In genomic region chr12:35283925-35284324, GRCm38 (mm10) we compare ENCODE assay signal across 14 mouse cellular contexts.
DNase-seq lines count a peak whose midpoint lies in the region; ATAC-seq and TF ChIP-seq lines count a peak whose summit lies in the region.
"Had no signal": no experiment of that assay in that cellular context is flagged by ENCODE, and none has a peak within 500 bp of the region (broad histone marks: within the 10 kb centered on the region; RNA-seq: fewer than 3 reads in every experiment).

No protein-coding gene starts in this region.

- no peak for DNase-seq in gastrocnemius, adult 2 months
- DNase-seq in gastrocnemius, postnatal 36 days: no peak
- DNase-seq in midbrain, embryonic 14.5 days: peak; percentile 8
- DNase-seq in midbrain, embryonic 10.5 days (ENCODE audit: low spot score): no peak
- no peak for DNase-seq in c-Kit-positive CD71-positive TER-119-positive erythroid progenitor cells, embryonic 14.5 days (ENCODE audit: low spot score)
- DNase-seq in right cerebral cortex, adult 2 months (ENCODE audit: low spot score in 2 of 2): no peak
- DNase-seq: cerebellum, adult 8-10 months; kidney, adult 18-20 months; thymus, postnatal 14 days had no signal

- WGBS in midbrain, embryonic 14.5 days: 68% methylated on average over 5 of the region's 5 CpGs
- 77% methylated on average over 5 of the region's 5 CpGs for WGBS in midbrain, embryonic 10.5 days
- 28% methylated on average over 5 of the region's 5 CpGs for whole genome bisulfite sequencing in stomach, embryonic 16.5 days

- H3K4me2 ChIP-seq in midbrain, embryonic 14.5 days (ENCODE audit: low read length): no peak overlapping the region
- H3K4me2 ChIP-seq in stomach, embryonic 16.5 days (ENCODE audit: low read depth, low read length): no peak overlapping the region
- H3K4me2 ChIP-seq: hindbrain, embryonic 15.5 days; neural tube, embryonic 15.5 days had no signal

- no peaks in the 10 kb centered on the region for H3K36me3 ChIP-seq in midbrain, embryonic 14.5 days (ENCODE audit: control insufficient read depth, insufficient read depth, low read length)
- H3K36me3 ChIP-seq in midbrain, embryonic 10.5 days: no peaks in the 10 kb centered on the region
- H3K36me3 ChIP-seq in stomach, embryonic 16.5 days (ENCODE audit: control insufficient read depth, insufficient read depth, low read length): no peaks in the 10 kb centered on the region
- H3K36me3 ChIP-seq: hindbrain, embryonic 15.5 days; neural tube, embryonic 15.5 days had no signal

- 0 out of 2 replicates have a peak overlapping the region, but pooled peaks have one; percentile 2 for H3K27ac ChIP-seq in gastrocnemius, adult 2 months
- no peak overlapping the region for H3K27ac ChIP-seq in midbrain, embryonic 14.5 days (replicated peaks; ENCODE audit: low read depth, low read length)
- no peak overlapping the region for H3K27ac ChIP-seq in midbrain, embryonic 10.5 days (replicated peaks)
- peak overlapping the region; percentile 57; the same call in 1 of the 2 replicates for H3K27ac ChIP-seq in stomach, embryonic 16.5 days (ENCODE audit: low read length)
- H3K27ac ChIP-seq: hindbrain, embryonic 15.5 days; neural tube, embryonic 15.5 days had no signal

- no peak for TF ChIP-seq CTCF in gastrocnemius, adult 2 months (IDR thresholded peaks at IDR 0.05)

- H3K4me3 ChIP-seq in gastrocnemius, adult 2 months: no peak overlapping the region
- no peak overlapping the region for H3K4me3 ChIP-seq in midbrain, embryonic 14.5 days (replicated peaks; ENCODE audit: low read depth, low read length)
- H3K4me3 ChIP-seq in midbrain, embryonic 10.5 days: no peak overlapping the region
- H3K4me3 ChIP-seq in stomach, embryonic 16.5 days (replicated peaks; ENCODE audit: low read length): no peak overlapping the region
- H3K4me3 ChIP-seq: erythroblast, embryonic 14.5 days; hindbrain, embryonic 15.5 days; neural tube, embryonic 15.5 days had no signal

- H3K9ac ChIP-seq in midbrain, embryonic 14.5 days (replicated peaks; ENCODE audit: low read length): no peak overlapping the region
- no peak overlapping the region for H3K9ac ChIP-seq in stomach, embryonic 16.5 days (ENCODE audit: low read length)
- H3K9ac ChIP-seq: hindbrain, embryonic 15.5 days; neural tube, embryonic 15.5 days had no signal

- no peak for ATAC-seq in midbrain, embryonic 14.5 days (ENCODE audit: low FRiP score, low TSS enrichment)
- peak; percentile 48 to 76; a peak in 3 of 4 replicates for ATAC-seq in hematopoietic stem cell, adult 5-6 weeks (replicated peaks in 1 of 2; ENCODE audit: insufficient read depth in 1 of 2, low FRiP score in 2 of 2, low TSS enrichment in 1 of 2, low read depth in 1 of 2, poor library complexity in 2 of 2, severe bottlenecking in 2 of 2)
- no peak for ATAC-seq in stomach, embryonic 16.5 days (ENCODE audit: insufficient read depth, low FRiP score)

- no peaks in the 10 kb centered on the region for H3K27me3 ChIP-seq in midbrain, embryonic 14.5 days (ENCODE audit: control insufficient read depth, insufficient read depth, low read length)
- no peaks in the 10 kb centered on the region for H3K27me3 ChIP-seq in midbrain, embryonic 10.5 days (ENCODE audit: low read depth, poor library complexity, severe bottlenecking)
- no peaks in the 10 kb centered on the region for H3K27me3 ChIP-seq in stomach, embryonic 16.5 days (ENCODE audit: control insufficient read depth, insufficient read depth, low read length)
- H3K27me3 ChIP-seq: hindbrain, embryonic 15.5 days; neural tube, embryonic 15.5 days had no signal

- intact Hi-C loops in gastrocnemius, adult 2 months (cut with DNase I): no loop called here
- intact Hi-C loops in gastrocnemius, postnatal 36 days (cut with DNase I): no loop called here

- H3K9me3 ChIP-seq in midbrain, embryonic 14.5 days (ENCODE audit: control insufficient read depth, low read length): no peaks in the 10 kb centered on the region
- no peaks in the 10 kb centered on the region for H3K9me3 ChIP-seq in midbrain, embryonic 10.5 days (replicated peaks)
- no peaks in the 10 kb centered on the region for H3K9me3 ChIP-seq in stomach, embryonic 16.5 days (replicated peaks; ENCODE audit: control insufficient read depth, low read length)
- H3K9me3 ChIP-seq: hindbrain, embryonic 15.5 days; neural tube, embryonic 15.5 days had no signal

- no peaks in the 10 kb centered on the region for H3K4me1 ChIP-seq in midbrain, embryonic 14.5 days (ENCODE audit: control insufficient read depth, insufficient read depth, low read length)
- no peaks in the 10 kb centered on the region for H3K4me1 ChIP-seq in midbrain, embryonic 10.5 days
- no peaks in the 10 kb centered on the region; the same call in 1 of the 2 replicates for H3K4me1 ChIP-seq in stomach, embryonic 16.5 days (ENCODE audit: control insufficient read depth, insufficient read depth, low read length)
- H3K4me1 ChIP-seq: hindbrain, embryonic 15.5 days; neural tube, embryonic 15.5 days had no signal

Comparison
In these comparisons a context has a peak if more than half of its experiments do, and no peak if none do; other contexts are left out.
1. H3K27ac ChIP-seq: peak in gastrocnemius, adult 2 months (single experiment) and stomach, embryonic 16.5 days (single experiment); none in midbrain, embryonic 14.5 days (single experiment) and midbrain, embryonic 10.5 days (single experiment).
2. ATAC-seq: peak in hematopoietic stem cell, adult 5-6 weeks (2 of 2); none in midbrain, embryonic 14.5 days (single experiment) and stomach, embryonic 16.5 days (single experiment).